Mouse (Mus musculus): ENCODE results near the gene Chmp3. TPM values are rescaled to one million over a fixed set of nuclear protein-coding genes. Genes with fewer than 3 reads are reported as not detected.

Chmp3 gene
- total and polyA plus RNA-seq, 3 experiments: 27.8 to 68.1 (median 44.7) TPM

DNA sequence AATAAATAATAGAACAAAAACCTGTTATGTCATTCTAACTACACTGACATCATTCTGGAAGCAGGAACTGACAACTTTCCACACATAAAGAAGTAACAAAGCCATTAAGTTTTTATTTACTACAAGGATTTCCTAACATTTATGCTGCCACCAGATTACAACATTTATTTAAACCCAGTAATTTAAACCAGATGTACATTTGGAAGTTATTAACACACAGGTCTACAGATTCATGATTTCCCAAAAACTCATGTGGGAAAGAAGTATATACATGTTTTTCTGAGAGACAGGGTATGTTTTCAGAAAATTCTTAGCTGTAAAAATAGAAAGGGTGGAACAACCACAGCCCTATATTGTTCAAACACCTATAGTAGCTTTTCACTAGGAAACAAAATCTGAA is 81.1 kb downstream of the Chmp3 start:
- Histone ChIP-seq H3K27me3 (replicated peaks) (no peaks in the 10 kb centered on the region), H3K27ac (ENCODE audit: insufficient read depth, low read depth) (no peak overlapping the region), H3K9ac (ENCODE audit: insufficient read depth, low read depth) (no peak overlapping the region), H3K4me2 (ENCODE audit: insufficient read depth, low read depth, poor library complexity, severe bottlenecking) (no peak overlapping the region), H3K4me3 (replicated peaks in 1 of 3; ENCODE audit: low read depth in 2 of 3, low read length in 2 of 3, poor library complexity in 1 of 3) (no peak overlapping the region), H3K4me1 (ENCODE audit: control insufficient read depth in 1 of 2, insufficient read depth in 2 of 2) (no peaks in the 10 kb centered on the region), H3K9me3 (replicated peaks; ENCODE audit: low read length) (no peaks in the 10 kb centered on the region), H3K36me3 (replicated peaks in 1 of 2; ENCODE audit: control insufficient read depth in 1 of 2, insufficient read depth in 1 of 2, low read length in 1 of 2) (peaks cover 27 to 82% of the 10 kb centered on the region in 2 experiments), H3K79me2 (replicated peaks; ENCODE audit: control insufficient read depth, extremely low read depth, insufficient read depth, poor library complexity, severe bottlenecking) (no peaks in the 10 kb centered on the region)
- dilution Hi-C loops (cut with MboI; ENCODE audit: extremely low pct_ligation_motif_present, extremely low pct_unique_long_range_greater_than_20kb, low sequenced_read_pairs) (no loop called here), in situ Hi-C loops (cut with MboI; ENCODE audit: low pct_ligation_motif_present, low pct_unique_long_range_greater_than_20kb, low sequenced_read_pairs) (loop anchor here (25.0 kb wide), 1 partner anchor 188 kb away; no protein-coding TSS in a partner anchor)
- TF ChIP-seq HCFC1 (IDR thresholded peaks at IDR 0.05; ENCODE audit: low read depth, low read length): no peak
- no peak for TF ChIP-seq MAX (IDR thresholded peaks at IDR 0.05; ENCODE audit: low read length)
- no peak for TF ChIP-seq ZMIZ1 (IDR thresholded peaks at IDR 0.05; ENCODE audit: low read depth, low read length)
- TF ChIP-seq RAD21 (IDR thresholded peaks at IDR 0.05; ENCODE audit: low read depth, low read length): no peak
- TF ChIP-seq RCOR1 (conservative IDR thresholded peaks at IDR 0.05; ENCODE audit: low read depth, low read length): no peak
- TF ChIP-seq SIN3A (IDR thresholded peaks at IDR 0.05; ENCODE audit: low read length): no peak
- no peak for TF ChIP-seq TCF12 (IDR thresholded peaks at IDR 0.05; ENCODE audit: low read depth, low read length)
- no peak for TF ChIP-seq MEF2A (IDR thresholded peaks at IDR 0.05; ENCODE audit: borderline replicate concordance, low read depth, low read length)
- no peak for TF ChIP-seq JUND (conservative IDR thresholded peaks at IDR 0.05; ENCODE audit: low read depth, low read length)
- no peak for TF ChIP-seq UBTF (IDR thresholded peaks at IDR 0.05; ENCODE audit: low read depth, low read length)
- TF ChIP-seq JUN (IDR thresholded peaks at IDR 0.05; ENCODE audit: insufficient read depth, low read depth, low read length): no peak
- no peak for TF ChIP-seq ETS1 (conservative IDR thresholded peaks at IDR 0.05; ENCODE audit: low read depth, low read length)
- no peak for TF ChIP-seq GABPA (IDR thresholded peaks at IDR 0.05; ENCODE audit: insufficient replicate concordance, low read depth, low read length)
- no peak for DNase-seq (ENCODE audit: extremely low read depth)

GRCm38 (mm10) chr6:71625984-71626383 is 82.4 kb downstream of the Chmp3 start:
- in situ Hi-C loops (cut with MboI; ENCODE audit: low pct_ligation_motif_present, low pct_unique_long_range_greater_than_20kb, low sequenced_read_pairs): loop anchor here (25.0 kb wide), 1 partner anchor 186 kb away; no protein-coding TSS in a partner anchor
- Histone ChIP-seq H3K79me2 (replicated peaks; ENCODE audit: control insufficient read depth, extremely low read depth, insufficient read depth, poor library complexity, severe bottlenecking) (no peaks in the 10 kb centered on the region), H3K9me3 (replicated peaks; ENCODE audit: low read length) (no peaks in the 10 kb centered on the region), H3K4me1 (ENCODE audit: control insufficient read depth in 1 of 2, insufficient read depth in 2 of 2) (peaks cover 3 to 7% of the 10 kb centered on the region in 2 experiments; a peak in 1 of 4 replicates), H3K36me3 (replicated peaks in 1 of 2; ENCODE audit: control insufficient read depth in 1 of 2, insufficient read depth in 1 of 2, low read length in 1 of 2) (peaks cover 20 to 80% of the 10 kb centered on the region in 2 experiments), H3K27me3 (replicated peaks) (no peaks in the 10 kb centered on the region), H3K4me3 (replicated peaks in 1 of 3; ENCODE audit: low read depth in 2 of 3, low read length in 2 of 3, poor library complexity in 1 of 3) (no peak overlapping the region), H3K27ac (ENCODE audit: insufficient read depth, low read depth) (no peak overlapping the region), H3K4me2 (ENCODE audit: insufficient read depth, low read depth, poor library complexity, severe bottlenecking) (no peak overlapping the region), H3K9ac (ENCODE audit: insufficient read depth, low read depth) (no peak overlapping the region)
- DNase-seq (ENCODE audit: extremely low read depth): no peak
- TF ChIP-seq POLR2AphosphoS2 (IDR thresholded peaks at IDR 0.05; ENCODE audit: low read depth, low read length) (no peak), EP300 (IDR thresholded peaks at IDR 0.05; ENCODE audit: low read length) (no peak), USF1 (IDR thresholded peaks at IDR 0.05; ENCODE audit: low read depth, low read length) (no peak), UBTF (IDR thresholded peaks at IDR 0.05; ENCODE audit: low read depth, low read length) (no peak), TBP (conservative IDR thresholded peaks at IDR 0.05; ENCODE audit: low read depth, low read length) (no peak), TCF12 (IDR thresholded peaks at IDR 0.05; ENCODE audit: low read depth, low read length) (no peak), ELF1 (IDR thresholded peaks at IDR 0.05; ENCODE audit: low read depth, low read length) (no peak), E2F4 (IDR thresholded peaks at IDR 0.05; ENCODE audit: insufficient replicate concordance, low read depth, low read length) (no peak), GABPA (IDR thresholded peaks at IDR 0.05; ENCODE audit: insufficient replicate concordance, low read depth, low read length) (no peak), SMC3 (IDR thresholded peaks at IDR 0.05; ENCODE audit: low read depth, low read length) (no peak), CTCF (conservative IDR thresholded peaks at IDR 0.05 in 1 of 2, IDR thresholded peaks at IDR 0.05 in 1 of 2; ENCODE audit: low read depth in 2 of 2, low read length in 2 of 2) (no peak), MAFK (IDR thresholded peaks at IDR 0.05; ENCODE audit: insufficient replicate concordance, low read length) (no peak), IRF4 (IDR thresholded peaks at IDR 0.05; ENCODE audit: low read depth, low read length) (no peak), SIN3A (IDR thresholded peaks at IDR 0.05; ENCODE audit: low read length) (no peak)
- dilution Hi-C loops (cut with MboI; ENCODE audit: extremely low pct_ligation_motif_present, extremely low pct_unique_long_range_greater_than_20kb, low sequenced_read_pairs): no loop called here

All from CH12.LX (cell line).